Mouse (Mus musculus) lung, adult 2 months (tissue): ENCODE results near the gene Prkcg.

ENCODE experiments used
- CTCF ChIP-seq: fragments of 200-500 bp; IDR thresholded peaks from 2 replicates; pipeline ENCODE4 v1.5.1; 2011; ENCODE audit warnings: mild to moderate bottlenecking, low read length, control low read depth; ENCODE audit not compliant: insufficient read depth
- POLR2A ChIP-seq: fragments of 200-500 bp; IDR thresholded peaks from 2 replicates; pipeline ENCODE4 v1.6.1; 2011; ENCODE audit warnings: low read depth, mild to moderate bottlenecking, control low read depth, low read length, borderline replicate concordance; ENCODE audit errors: extremely low read depth

- TF ChIP-seq CTCF (no peak), POLR2A (peak; percentile 63; the same call in 1 of the 2 replicates)
Observed at GRCm38 (mm10) chr7:3291197-3291596, 2.2 kb downstream of the Prkcg start.
